Mouse (Mus musculus) myocyte (in vitro differentiated cells): ENCODE data around the gene Rap1gap2. TPM values are rescaled to one million over a fixed set of nuclear protein-coding genes. Genes with fewer than 3 reads are reported as not detected.

ENCODE experiments used
- H3K27me3 ChIP-seq: one replicate; pipeline ENCODE4 v1.6.1; 2011; ENCODE audit not compliant: control insufficient read depth, insufficient read depth, insufficient read length
- H3K36me3 ChIP-seq: one replicate; pipeline ENCODE4 v1.6.1; 2011; ENCODE audit not compliant: control insufficient read depth, insufficient read depth
- H3K4me2 ChIP-seq: one replicate; pipeline ENCODE4 v1.6.1; 2011; ENCODE audit warnings: low read depth, control low read depth
- H3K4me3 ChIP-seq: one replicate; pipeline ENCODE4 v1.5.1; 2011; ENCODE audit warnings: mild to moderate bottlenecking, control low read depth, moderate library complexity
- H3K79me2 ChIP-seq: one replicate; pipeline ENCODE4 v1.6.1; 2011; ENCODE audit not compliant: control insufficient read depth, insufficient read depth
- H3ac ChIP-seq: one replicate; pipeline ENCODE4 v1.6.1; 2011; ENCODE audit not compliant: control insufficient read depth, insufficient read length
- CEBPB ChIP-seq: IDR thresholded peaks from 2 replicates; pipeline ENCODE4 v1.6.1; 2011; ENCODE audit warnings: mild to moderate bottlenecking, moderate library complexity; ENCODE audit not compliant: poor library complexity, insufficient read depth, severe bottlenecking
- E2F4 ChIP-seq: IDR thresholded peaks from one replicate; pipeline ENCODE4 v1.6.1; 2011; ENCODE audit warnings: mild to moderate bottlenecking, control low read depth, moderate library complexity; ENCODE audit not compliant: insufficient read depth
- MAX ChIP-seq: IDR thresholded peaks from one replicate; pipeline ENCODE4 v1.6.1; 2011; ENCODE audit warnings: low read depth, mild to moderate bottlenecking, control low read depth
- MYOD1 ChIP-seq, 3 experiments: IDR thresholded peaks; one replicate each; pipeline ENCODE4 v1.6.1; 2011; ENCODE audit warnings: control low read depth in 2 of 3, low read depth in 2 of 3, mild to moderate bottlenecking in 2 of 3, moderate library complexity in 1 of 3; ENCODE audit not compliant: insufficient read length in 2 of 3, control insufficient read depth in 1 of 3
- MYOG ChIP-seq, 3 experiments: IDR thresholded peaks; one replicate each; pipeline ENCODE4 v1.6.1; 2011; ENCODE audit warnings: control low read depth in 2 of 3, low read depth in 2 of 3, mild to moderate bottlenecking in 2 of 3; ENCODE audit not compliant: insufficient read length in 2 of 3, control insufficient read depth in 1 of 3, insufficient read depth in 1 of 3
- POLR2A ChIP-seq: IDR thresholded peaks from one replicate; pipeline ENCODE4 v1.6.1; 2011; ENCODE audit warnings: low read depth, mild to moderate bottlenecking, control low read depth, moderate library complexity; ENCODE audit not compliant: insufficient read length
- POLR2AphosphoS2 ChIP-seq: IDR thresholded peaks from one replicate; pipeline ENCODE4 v1.6.1; 2011; ENCODE audit warnings: low read depth, control low read depth; ENCODE audit not compliant: insufficient read length
- REST ChIP-seq: IDR thresholded peaks from one replicate; pipeline ENCODE4 v1.6.1; 2011; ENCODE audit warnings: mild to moderate bottlenecking, control low read depth, moderate library complexity; ENCODE audit not compliant: insufficient read depth, insufficient read length
- SRF ChIP-seq: IDR thresholded peaks from one replicate; pipeline ENCODE4 v1.6.1; 2011; ENCODE audit warnings: low read depth; ENCODE audit not compliant: control insufficient read depth, insufficient read length
- TCF12 ChIP-seq: IDR thresholded peaks from one replicate; pipeline ENCODE4 v1.6.1; 2011; ENCODE audit warnings: mild to moderate bottlenecking, control low read depth; ENCODE audit not compliant: poor library complexity, insufficient read depth, severe bottlenecking
- TCF3 ChIP-seq: IDR thresholded peaks from one replicate; pipeline ENCODE4 v1.6.1; 2011; ENCODE audit warnings: low read depth, control low read depth; ENCODE audit not compliant: insufficient read length
- USF1 ChIP-seq: IDR thresholded peaks from one replicate; pipeline ENCODE4 v1.6.1; 2011; ENCODE audit warnings: low read depth, mild to moderate bottlenecking, control low read depth, moderate library complexity
- polyA plus RNA-seq: library from polyadenylated mRNA; unstranded; fragments of >200 nt; fragmentation: generic; extraction: Trizol; gene quantifications from one replicate; pipeline ENCODE4 v1.2.1, GENCODE M21; 2012; ENCODE audit warnings: missing spikeins

The Rap1gap2 gene
- polyA plus RNA-seq, 1 experiment = 43.4 TPM

DNA sequence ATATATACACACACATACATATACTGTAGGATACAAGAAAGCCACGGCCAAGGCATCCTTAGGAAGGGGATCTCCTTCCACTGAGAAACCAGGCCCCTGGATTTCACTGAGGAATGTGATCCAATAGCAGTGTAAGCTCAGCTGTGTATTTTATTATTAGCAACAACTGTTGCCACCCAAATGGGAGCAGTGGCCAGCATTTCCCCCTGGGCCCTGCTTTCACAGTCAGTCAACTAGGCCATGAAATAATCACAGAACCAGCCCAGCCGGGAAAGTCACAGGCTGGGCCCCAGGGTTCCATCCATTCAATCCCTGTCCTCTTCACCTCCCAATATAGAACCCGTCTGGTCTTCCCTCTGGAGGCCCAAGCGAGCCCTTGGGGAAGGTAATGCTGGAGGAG is 162.2 kb downstream of the Rap1gap2 start:
- H3K4me3 ChIP-seq = no peak overlapping the region
- H3K4me2 ChIP-seq = peak overlapping the region; percentile 33
- H3K36me3 ChIP-seq = no peaks in the 10 kb centered on the region
- no peaks in the 10 kb centered on the region for H3K79me2 ChIP-seq
- H3ac ChIP-seq = no peak overlapping the region
- no peak for TF ChIP-seq E2F4
- TF ChIP-seq POLR2AphosphoS2 = no peak
- TF ChIP-seq TCF3 = no peak
- TF ChIP-seq MYOD1 (IDR thresholded peaks at IDR 0.05; ENCODE audit: control insufficient read depth in 1 of 3, insufficient read length in 2 of 3, low read depth in 2 of 3) = peak in 1 of 3 experiments; percentile 52
- TF ChIP-seq MYOG (IDR thresholded peaks at IDR 0.05; ENCODE audit: control insufficient read depth in 1 of 3, insufficient read depth in 1 of 3, insufficient read length in 2 of 3, low read depth in 2 of 3) = peak in 2 of 3 experiments; percentile 21 to 59
- no peaks in the 10 kb centered on the region for H3K27me3 ChIP-seq

DNA sequence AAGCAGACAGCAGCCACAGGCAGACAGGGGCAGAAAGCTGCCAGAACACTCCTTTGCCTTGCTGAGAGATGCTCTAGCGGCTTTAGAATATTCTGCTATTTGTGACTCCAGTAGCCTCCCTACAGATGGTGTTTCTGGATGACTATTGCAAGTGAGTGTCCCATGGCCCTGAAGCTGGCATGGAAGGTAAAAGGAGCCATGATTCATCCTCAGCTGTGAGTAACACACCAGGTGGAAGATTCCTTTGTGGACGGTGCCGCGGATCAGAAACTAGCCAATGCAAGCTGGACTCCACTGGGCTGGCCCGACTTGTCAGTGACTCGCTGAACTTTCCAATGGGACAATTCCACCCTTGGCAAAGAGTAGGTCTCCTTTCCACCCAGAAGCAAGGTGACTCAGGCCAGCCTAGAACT is 162.7 kb downstream of the Rap1gap2 start:
- no peaks in the 10 kb centered on the region for H3K36me3 ChIP-seq
- H3K79me2 ChIP-seq = no peaks in the 10 kb centered on the region
- H3K27me3 ChIP-seq = no peaks in the 10 kb centered on the region
- H3K4me3 ChIP-seq = no peak overlapping the region
- peak overlapping the region; percentile 5 for H3K4me2 ChIP-seq
- no peak overlapping the region for H3ac ChIP-seq
- peak; percentile 17 for TF ChIP-seq TCF12
- TF ChIP-seq E2F4 = no peak
- peak in 2 of 3 experiments; percentile 42 to 71 for TF ChIP-seq MYOG (IDR thresholded peaks at IDR 0.05; ENCODE audit: control insufficient read depth in 1 of 3, insufficient read depth in 1 of 3, insufficient read length in 2 of 3, low read depth in 2 of 3)
- TF ChIP-seq POLR2AphosphoS2 = no peak
- peak in 2 of 3 experiments; percentile 42 to 76 for TF ChIP-seq MYOD1 (IDR thresholded peaks at IDR 0.05; ENCODE audit: control insufficient read depth in 1 of 3, insufficient read length in 2 of 3, low read depth in 2 of 3)
- TF ChIP-seq SRF = no peak

DNA sequence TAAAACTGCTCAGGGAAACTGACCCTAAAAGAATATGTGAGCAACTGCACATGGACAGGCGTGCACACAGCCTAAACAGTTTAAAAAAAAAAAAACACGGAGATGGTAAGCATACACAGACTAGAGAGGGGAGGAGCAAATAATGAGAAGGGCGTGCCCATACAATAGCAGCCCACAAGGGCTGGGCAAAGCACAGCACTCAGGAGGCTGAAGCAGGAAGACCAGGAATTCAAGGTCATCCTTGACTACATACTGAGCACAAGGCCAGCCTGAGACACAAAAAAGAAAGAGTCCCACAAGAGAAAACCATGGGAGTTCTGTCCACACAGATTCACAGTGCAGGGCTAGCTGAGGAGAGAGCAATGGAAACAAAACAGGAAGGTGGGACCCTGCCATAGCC is 165.1 kb downstream of the Rap1gap2 start:
- Histone ChIP-seq H3K79me2 (no peaks in the 10 kb centered on the region), H3K4me2 (no peak overlapping the region), H3K4me3 (no peak overlapping the region), H3ac (no peak overlapping the region), H3K36me3 (no peaks in the 10 kb centered on the region), H3K27me3 (no peaks in the 10 kb centered on the region)
- TF ChIP-seq TCF12 = no peak
- TF ChIP-seq USF1 = no peak
- TF ChIP-seq REST = no peak
- no peak for TF ChIP-seq E2F4
- no peak for TF ChIP-seq POLR2AphosphoS2
- no peak for TF ChIP-seq SRF
- TF ChIP-seq MAX = no peak
- TF ChIP-seq MYOG (IDR thresholded peaks at IDR 0.05; ENCODE audit: control insufficient read depth in 1 of 3, insufficient read depth in 1 of 3, insufficient read length in 2 of 3, low read depth in 2 of 3) = no peak
- TF ChIP-seq MYOD1 (IDR thresholded peaks at IDR 0.05; ENCODE audit: control insufficient read depth in 1 of 3, insufficient read length in 2 of 3, low read depth in 2 of 3) = no peak
- no peak for TF ChIP-seq CEBPB
- no peak for TF ChIP-seq POLR2A
- no peak for TF ChIP-seq TCF3

DNA sequence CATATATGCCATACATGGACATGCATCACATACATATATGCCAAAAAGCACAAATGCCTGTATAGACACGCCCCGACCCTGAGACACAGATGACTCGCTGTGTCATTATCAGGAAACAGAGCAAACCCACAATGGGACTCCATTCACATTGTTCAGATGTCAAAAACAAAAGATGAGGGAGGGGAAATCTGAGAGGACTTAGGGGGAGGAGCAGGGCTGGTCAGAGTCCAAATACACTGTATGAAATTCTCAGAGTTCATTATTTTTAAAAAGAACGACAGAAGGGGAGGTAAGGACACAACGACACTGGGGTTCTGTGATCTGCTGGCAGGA is 166.8 kb downstream of the Rap1gap2 start:
- H3K79me2 ChIP-seq = no peaks in the 10 kb centered on the region
- H3K4me3 ChIP-seq = no peak overlapping the region
- no peaks in the 10 kb centered on the region for H3K27me3 ChIP-seq
- peak overlapping the region; percentile 0 for H3K4me2 ChIP-seq
- H3K36me3 ChIP-seq = no peaks in the 10 kb centered on the region
- TF ChIP-seq POLR2A (no peak), CEBPB (no peak), TCF12 (no peak), REST (no peak), USF1 (no peak), MYOD1 (IDR thresholded peaks at IDR 0.05; ENCODE audit: control insufficient read depth in 1 of 3, insufficient read length in 2 of 3, low read depth in 2 of 3) (no peak), E2F4 (no peak)
- no peak overlapping the region for H3ac ChIP-seq

DNA sequence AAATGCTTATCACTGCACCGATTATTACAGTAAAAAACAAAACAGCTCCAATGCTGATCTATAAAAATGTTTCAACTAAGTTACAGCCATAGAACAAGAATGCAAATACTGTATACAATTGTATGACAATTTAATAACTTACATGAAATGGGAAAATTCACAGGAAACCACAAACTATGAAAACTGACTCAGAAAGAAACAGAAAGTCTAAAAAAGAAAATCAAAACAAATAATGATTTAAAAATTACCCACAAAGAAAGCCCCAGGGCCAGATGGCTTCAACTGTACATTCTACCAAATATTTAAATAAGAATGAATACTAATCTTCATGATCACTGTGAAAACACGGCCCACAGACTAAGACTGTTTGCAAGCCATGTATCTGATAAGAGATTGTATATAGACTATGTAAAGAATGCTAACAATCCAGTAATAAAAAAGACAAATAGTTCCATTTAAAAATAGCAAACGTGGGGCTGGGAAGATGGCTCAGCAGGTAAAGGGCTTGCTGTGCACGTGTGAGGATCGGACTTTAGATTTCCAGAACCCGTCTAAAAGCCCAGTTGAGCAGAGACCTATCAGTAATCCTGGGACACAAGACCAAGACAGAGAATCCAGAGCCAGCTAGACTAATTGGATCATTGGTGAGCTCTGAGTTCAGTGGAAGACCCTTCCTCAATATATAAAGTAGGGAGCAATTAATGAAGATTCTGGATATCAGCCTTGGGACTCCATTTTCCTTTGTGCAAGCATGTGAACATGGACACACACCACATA is 167.4 kb downstream of the Rap1gap2 start:
- no peaks in the 10 kb centered on the region for H3K36me3 ChIP-seq
- no peaks in the 10 kb centered on the region for H3K27me3 ChIP-seq
- H3K4me3 ChIP-seq = no peak overlapping the region
- no peak overlapping the region for H3ac ChIP-seq
- TF ChIP-seq USF1 = no peak
- TF ChIP-seq POLR2AphosphoS2 = no peak
- no peak for TF ChIP-seq MYOD1 (IDR thresholded peaks at IDR 0.05; ENCODE audit: control insufficient read depth in 1 of 3, insufficient read length in 2 of 3, low read depth in 2 of 3)
- TF ChIP-seq TCF3 = no peak
- TF ChIP-seq MAX = no peak
- no peak for TF ChIP-seq E2F4
- TF ChIP-seq MYOG (IDR thresholded peaks at IDR 0.05; ENCODE audit: control insufficient read depth in 1 of 3, insufficient read depth in 1 of 3, insufficient read length in 2 of 3, low read depth in 2 of 3) = no peak
- no peak for TF ChIP-seq TCF12
- no peak for TF ChIP-seq SRF
- no peak for TF ChIP-seq CEBPB
- no peak for TF ChIP-seq POLR2A
- no peak for TF ChIP-seq REST
- no peaks in the 10 kb centered on the region for H3K79me2 ChIP-seq
- H3K4me2 ChIP-seq = peak overlapping the region; percentile 0
